Mouse (Mus musculus) erythroblast, embryonic 14.5 days (primary cell): ENCODE data around the gene Kcnh2.

Experiments used
- GATA1 ChIP-seq: IDR thresholded peaks from 2 replicates; pipeline ENCODE4 v1.6.1; 2012; ENCODE audit warnings: low read length, inconsistent platforms, mixed read lengths
- TAL1 ChIP-seq: IDR thresholded peaks from 3 replicates; pipeline ENCODE4 v1.6.1; 2012; ENCODE audit warnings: low read length, inconsistent platforms, mixed read lengths

- no peak for TF ChIP-seq GATA1
- no peak for TF ChIP-seq TAL1
These were observed 65.0 kb downstream of the Kcnh2 start for GRCm38 (mm10) chr5:24286221-24286970.
